Mouse (Mus musculus): ENCODE measurements around the gene Lama2.

GRCm38 (mm10) chr10:27123763-27124162, 495.8 kb downstream of the Lama2 start:
- TF ChIP-seq EP300 (IDR thresholded peaks at IDR 0.05), result no peak
- TF ChIP-seq CTCF (IDR thresholded peaks at IDR 0.05), result no peak

All from lung, postnatal 0 days (tissue).